Mouse (Mus musculus) midbrain, embryonic 16.5 days (tissue): ENCODE data around the gene Ap3m1. TPM values are rescaled to one million over a fixed set of nuclear protein-coding genes. Genes with fewer than 3 reads are reported as not detected.

Experiments
- polyA plus RNA-seq: library from polyadenylated mRNA; unstranded; fragments of >200 nt; fragmentation: Nextera tagmentation; extraction: Ambion mirVana; gene quantifications from 2 replicates; pipeline ENCODE4 v1.2.1, GENCODE M21; 2015

The Ap3m1 gene
- polyA plus RNA-seq, 1 experiment from 2014 or later: 83.3 TPM

Other genes starting within 250 kb of the Ap3m1 start
- 0.19 and 0.72 TPM in 2 replicates for gene Plau, start 215.8 kb downstream of the Ap3m1 start, polyA plus RNA-seq
- 11.9 and 12.6 TPM in 2 replicates for gene Vcl, start 123.1 kb downstream of the Ap3m1 start, polyA plus RNA-seq
- 40.4 and 41.1 TPM in 2 replicates for gene Adk, start 66 bp upstream of the Ap3m1 start, polyA plus RNA-seq